Mouse (Mus musculus) liver, embryonic 14.5 days (tissue): ENCODE results near the gene Dtx2.

Source experiments
- CTCF ChIP-seq: IDR thresholded peaks from 2 replicates; pipeline ENCODE4 v1.5.1; 2016; ENCODE audit warnings: antibody characterized with exemption, low read depth, control low read depth
- EP300 ChIP-seq: IDR thresholded peaks from 2 replicates; pipeline ENCODE4 v1.6.1; 2016; ENCODE audit warnings: antibody characterized with exemption, low read depth

- TF ChIP-seq CTCF (no peak), EP300 (no peak)
Observed at GRCm38 (mm10) chr5:135975893-135976668, 18.5 kb upstream of the Dtx2 start.
